Mouse (Mus musculus): ENCODE measurements around the gene Olfr1163. TPM values are rescaled to one million over a fixed set of nuclear protein-coding genes. Genes with fewer than 3 reads are reported as not detected.

The Olfr1163 gene
- not detected in 4 replicates for total RNA-seq (2023)

DNA sequence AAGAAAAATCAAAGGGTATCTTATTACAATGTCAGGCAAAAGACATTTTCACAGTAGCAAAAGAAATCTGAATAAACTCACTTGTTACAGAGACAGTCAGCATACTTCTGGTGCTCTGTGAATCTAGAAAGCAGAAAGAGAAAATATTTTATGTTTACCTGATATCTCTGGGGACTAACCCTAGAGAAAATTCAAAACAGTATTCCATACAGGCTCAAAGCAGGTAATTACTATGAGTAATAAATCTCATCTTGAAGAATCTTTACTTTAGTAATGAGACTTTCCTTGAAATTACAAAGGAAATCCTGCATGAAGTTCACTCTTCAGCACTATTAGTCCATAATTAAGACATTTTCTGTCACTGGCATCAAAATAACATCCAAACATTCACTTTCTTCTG is at the start of gene Olfr1163:
Olfr1163 (minus strand) TSS at position 101 of the 400 bp plus-strand sequence.

DNA sequence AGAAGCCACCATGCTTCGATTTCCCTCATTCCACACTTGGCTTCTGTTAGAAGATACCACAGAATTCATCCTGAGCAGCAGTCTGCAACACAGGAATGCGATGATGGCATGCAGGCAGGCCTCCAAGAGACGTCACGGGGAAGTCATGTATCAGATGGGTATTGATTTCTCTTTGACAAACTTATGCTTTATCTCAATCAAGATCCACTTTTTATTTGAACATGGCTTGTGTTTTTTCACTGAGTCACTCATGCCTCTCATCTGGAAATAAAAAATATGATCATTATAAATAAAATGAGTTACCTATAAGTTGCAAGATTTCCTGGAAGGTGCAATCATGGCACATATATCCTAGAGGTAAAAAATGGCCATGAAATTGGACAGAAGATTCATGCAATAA is 22.2 kb upstream of the Olfr1163 start, which contains the start of gene Olfr1164:
Olfr1164 (minus strand) TSS at position 101 of the 400 bp plus-strand sequence.

DNA sequence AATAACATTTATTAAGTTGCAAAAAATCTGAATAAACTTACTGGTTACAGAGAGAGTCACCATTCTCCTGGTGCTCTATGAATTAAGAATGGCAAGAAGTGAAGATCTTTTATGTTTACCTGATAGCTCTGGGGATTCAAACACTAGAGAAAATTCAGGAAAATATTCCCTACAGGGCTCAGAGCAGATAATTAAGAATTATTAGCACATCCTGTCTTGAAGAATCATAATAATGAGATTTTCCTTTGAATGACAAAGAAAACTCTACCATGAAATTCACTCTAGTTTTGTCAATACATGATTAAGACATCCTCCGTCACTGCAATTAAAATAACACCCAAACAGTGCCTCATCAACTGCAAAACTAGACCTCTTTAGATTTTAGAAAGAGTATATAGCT is 20.6 kb downstream of the Olfr1163 start, which contains the start of gene Olfr1162:
Olfr1162 (minus strand) TSS at position 101 of the 400 bp plus-strand sequence.

DNA sequence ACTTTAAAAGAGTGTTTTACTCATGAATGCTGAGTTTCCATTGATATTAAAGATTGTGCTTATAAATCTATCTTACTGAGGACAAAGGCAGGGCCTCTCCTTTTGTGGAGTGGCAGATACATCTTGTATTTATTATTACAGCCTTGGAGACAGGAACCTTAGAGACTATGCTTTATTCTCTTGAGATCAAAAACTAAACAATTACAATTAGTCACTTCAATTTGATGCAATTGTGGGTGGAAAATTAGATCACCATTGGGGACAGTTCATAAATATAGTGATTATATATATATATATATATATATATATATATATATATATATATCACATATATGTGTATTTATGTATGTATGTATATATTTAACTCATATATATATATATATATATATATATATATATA is 34.0 kb downstream of the Olfr1163 start, which contains the start of gene Olfr73:
Olfr73 (minus strand) TSS at position 101 of the 400 bp plus-strand sequence.

DNA sequence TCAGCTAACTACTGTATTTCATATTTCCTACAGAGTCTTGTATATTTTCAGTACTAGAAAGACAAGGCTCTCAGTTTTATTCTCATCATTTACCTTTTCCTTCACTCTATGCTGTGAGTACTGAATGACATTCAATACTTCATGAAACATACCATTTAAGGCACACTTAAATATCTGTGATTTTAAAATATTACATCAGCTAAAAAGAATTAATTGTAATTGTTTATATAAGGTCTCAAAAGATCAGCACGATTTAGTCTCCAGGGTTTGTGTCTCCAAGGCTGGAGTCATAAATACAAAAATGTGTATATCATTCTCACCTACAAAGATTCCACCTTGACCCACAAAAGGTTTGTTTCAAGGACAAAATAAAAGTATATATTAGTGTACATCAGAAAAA is 49.2 kb downstream of the Olfr1163 start, which contains the start of gene Olfr1161:
Olfr1161 (plus strand) TSS at position 301 of the 400 bp plus-strand sequence.

Other genes starting within 250 kb of the Olfr1163 start
- not detected in 4 replicates for gene Olfr1148, start 241.3 kb downstream of the Olfr1163 start, total RNA-seq (2023)
- not detected in 4 replicates for gene Olfr1150-ps1, start 227.8 kb downstream of the Olfr1163 start, total RNA-seq (2023)
- gene Olfr1151, start 216.0 kb downstream of the Olfr1163 start, total RNA-seq (2023): not detected in 4 replicates
- not detected in 4 replicates for gene Olfr1152, start 205.3 kb downstream of the Olfr1163 start, total RNA-seq (2023)
- gene Olfr1153, start 176.9 kb downstream of the Olfr1163 start, total RNA-seq (2023): not detected in 4 replicates
- gene Olfr1154, start 166.7 kb downstream of the Olfr1163 start, total RNA-seq (2023): not detected in 4 replicates
- not detected in 4 replicates for gene Olfr1155, start 126.7 kb downstream of the Olfr1163 start, total RNA-seq (2023)
- gene Olfr1156, start 118.7 kb downstream of the Olfr1163 start, total RNA-seq (2023): not detected in 4 replicates
- not detected in 4 replicates for gene Olfr1157, start 103.5 kb downstream of the Olfr1163 start, total RNA-seq (2023)
- gene Olfr74, start 97.2 kb downstream of the Olfr1163 start, total RNA-seq (2023): not detected in 4 replicates
- gene Olfr1158, start 81.7 kb downstream of the Olfr1163 start, total RNA-seq (2023): not detected in 4 replicates
- not detected in 4 replicates for gene Olfr1160, start 63.6 kb downstream of the Olfr1163 start, total RNA-seq (2023)
- gene Olfr1161, start 49.1 kb downstream of the Olfr1163 start, total RNA-seq (2023): not detected in 4 replicates
- not detected in 4 replicates for gene Olfr73, start 34.1 kb downstream of the Olfr1163 start, total RNA-seq (2023)
- not detected in 4 replicates for gene Olfr1162, start 20.7 kb downstream of the Olfr1163 start, total RNA-seq (2023)
- not detected in 4 replicates for gene Olfr1164, start 22.1 kb upstream of the Olfr1163 start, total RNA-seq (2023)
- not detected in 4 replicates for gene Olfr1166, start 56.4 kb upstream of the Olfr1163 start, total RNA-seq (2023)
- not detected in 4 replicates for gene Olfr1167, start 83.4 kb upstream of the Olfr1163 start, total RNA-seq (2023)
- not detected in 4 replicates for gene Olfr1168, start 110.0 kb upstream of the Olfr1163 start, total RNA-seq (2023)
- gene Olfr1170, start 156.5 kb upstream of the Olfr1163 start, total RNA-seq (2023): not detected in 4 replicates
- not detected in 4 replicates for gene Olfr1173, start 208.0 kb upstream of the Olfr1163 start, total RNA-seq (2023)
- gene Olfr1174-ps, start 243.3 kb upstream of the Olfr1163 start, total RNA-seq (2023): not detected in 4 replicates